Mouse (Mus musculus): ENCODE measurements around the gene Sept5. TPM values are rescaled to one million over a fixed set of nuclear protein-coding genes. Genes with fewer than 3 reads are reported as not detected.
A peak's percentile ranks its signal among the peaks of the same experiment; 100 is the strongest.

Sept5 gene
- total RNA-seq, 2 experiments from 2014 or later, result 13.4 to 15.2 TPM

- ATAC-seq (replicated peaks; ENCODE audit: low FRiP score, poor library complexity, severe bottlenecking), result no peak
These were observed 11.5 kb downstream of the Sept5 start for GRCm38 (mm10) chr16:18618297-18618696.

GRCm38 (mm10) chr16:18617370-18618065, 12.2 kb downstream of the Sept5 start:
- peak; percentile 72 for ATAC-seq (replicated peaks; ENCODE audit: low FRiP score, poor library complexity, severe bottlenecking)

DNA sequence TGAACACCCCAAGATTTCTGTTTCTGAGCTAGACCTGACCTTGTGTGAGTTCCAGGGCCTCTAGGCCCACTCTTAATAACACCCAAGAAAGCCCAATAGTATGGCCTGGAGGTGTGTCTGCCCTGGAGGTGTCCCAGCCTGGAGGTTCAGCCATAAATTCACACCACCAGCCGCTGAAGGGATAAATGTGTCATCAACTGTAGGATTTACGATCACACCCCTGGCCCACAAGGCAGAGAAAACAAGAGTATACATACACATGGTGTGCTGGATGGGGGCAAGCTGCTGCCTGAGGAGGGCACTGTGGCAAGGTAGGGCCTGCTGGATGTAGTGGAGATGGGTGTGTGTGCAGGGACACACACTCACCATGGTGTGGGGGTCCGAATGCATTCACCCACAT, 16.5 kb downstream of the Sept5 start:
- no peak for ATAC-seq (replicated peaks; ENCODE audit: low FRiP score, poor library complexity, severe bottlenecking)

DNA sequence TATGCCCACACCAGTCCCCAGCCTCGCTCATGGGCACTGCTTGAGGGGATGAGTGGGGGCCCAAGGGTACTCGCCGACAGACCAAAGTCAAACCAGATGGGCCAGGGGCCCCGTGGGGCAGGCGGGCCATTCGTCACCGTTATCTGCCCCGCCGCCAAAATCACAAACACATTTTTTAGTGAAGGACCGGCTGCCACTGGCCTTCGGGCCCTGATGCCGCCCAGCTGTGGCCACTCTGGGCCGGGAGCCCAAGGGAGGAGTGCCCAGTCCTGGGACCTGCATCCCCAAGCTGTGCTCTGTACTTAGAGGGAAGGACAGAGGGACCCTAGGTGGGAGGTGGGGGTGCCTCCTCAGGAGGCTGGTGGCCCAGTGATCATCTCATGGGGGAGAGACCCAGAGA, 18.0 kb downstream of the Sept5 start:
- ATAC-seq (replicated peaks; ENCODE audit: low FRiP score, poor library complexity, severe bottlenecking), result no peak

- ATAC-seq (replicated peaks; ENCODE audit: low FRiP score, poor library complexity, severe bottlenecking), result no peak
These were observed 20.7 kb downstream of the Sept5 start for GRCm38 (mm10) chr16:18609099-18609498.

GRCm38 (mm10) chr16:18608226-18608625, 21.5 kb downstream of the Sept5 start:
- ATAC-seq (replicated peaks; ENCODE audit: low FRiP score, poor library complexity, severe bottlenecking), result no peak

- no peak for ATAC-seq (replicated peaks; ENCODE audit: low FRiP score, poor library complexity, severe bottlenecking)
These were observed 24.0 kb downstream of the Sept5 start for GRCm38 (mm10) chr16:18605705-18606104.

DNA sequence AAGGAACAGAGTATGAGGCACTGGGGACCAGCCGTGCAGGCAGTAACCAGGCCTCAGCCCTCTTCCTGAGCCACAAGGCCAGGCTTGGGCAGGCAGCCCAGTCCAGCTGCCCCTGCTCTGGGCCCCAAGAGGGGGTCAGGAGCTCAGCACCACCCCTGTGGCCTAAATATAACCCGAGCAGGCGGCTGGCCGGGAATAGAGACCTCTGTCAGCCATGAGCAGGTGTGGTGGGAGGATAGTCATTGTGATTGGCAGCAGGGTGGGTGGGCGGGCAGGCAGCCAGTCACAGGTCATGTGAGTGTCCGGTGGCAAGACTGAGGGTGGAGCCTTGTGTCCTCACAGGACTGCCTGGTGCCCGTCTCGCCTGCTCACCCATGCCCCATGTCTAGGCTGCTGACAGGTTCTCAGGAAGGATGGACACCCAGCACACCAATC, 25.5 kb downstream of the Sept5 start:
- no peak for ATAC-seq (replicated peaks; ENCODE audit: low FRiP score, poor library complexity, severe bottlenecking)

DNA sequence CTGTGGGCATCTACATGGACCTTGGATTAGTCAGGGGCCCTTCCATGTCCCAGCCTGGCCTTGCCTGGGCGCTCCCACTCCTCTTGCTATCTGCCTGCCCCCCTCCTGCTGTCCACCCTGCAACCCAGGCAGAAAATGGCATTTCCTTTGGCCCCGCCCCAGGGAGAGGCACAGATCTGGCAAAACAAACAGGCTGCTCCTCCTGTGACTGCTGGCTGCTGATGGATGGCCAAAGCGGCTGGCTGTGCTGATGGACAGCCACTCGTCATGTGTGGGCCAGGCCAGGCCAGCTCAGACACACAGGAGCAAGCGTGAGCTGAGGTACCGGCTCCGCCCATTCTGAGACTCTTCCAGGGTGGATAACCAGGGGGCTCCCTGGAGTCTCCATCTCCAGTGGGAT, 28.3 kb downstream of the Sept5 start:
- no peak for ATAC-seq (replicated peaks; ENCODE audit: low FRiP score, poor library complexity, severe bottlenecking)

DNA sequence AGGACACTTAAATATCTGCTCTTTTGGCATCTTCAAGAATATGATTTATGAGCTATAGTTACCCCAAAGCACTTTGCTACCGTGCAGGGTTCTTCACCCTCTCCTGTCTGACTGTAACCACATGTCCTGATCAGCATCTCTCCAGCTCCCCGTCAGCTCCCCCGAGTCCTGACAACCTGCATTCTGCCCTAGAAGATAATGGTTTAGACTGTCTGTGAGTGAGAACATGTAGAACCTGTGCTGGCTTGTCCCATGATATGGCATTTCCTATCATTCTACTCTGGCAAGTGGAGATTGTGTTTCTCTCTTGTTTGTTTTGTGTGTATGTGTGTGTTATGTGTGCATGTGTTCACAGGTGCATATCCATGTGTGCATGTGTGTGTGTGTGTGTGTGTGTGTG, 31.7 kb downstream of the Sept5 start:
- no peak for ATAC-seq (replicated peaks; ENCODE audit: low FRiP score, poor library complexity, severe bottlenecking)

DNA sequence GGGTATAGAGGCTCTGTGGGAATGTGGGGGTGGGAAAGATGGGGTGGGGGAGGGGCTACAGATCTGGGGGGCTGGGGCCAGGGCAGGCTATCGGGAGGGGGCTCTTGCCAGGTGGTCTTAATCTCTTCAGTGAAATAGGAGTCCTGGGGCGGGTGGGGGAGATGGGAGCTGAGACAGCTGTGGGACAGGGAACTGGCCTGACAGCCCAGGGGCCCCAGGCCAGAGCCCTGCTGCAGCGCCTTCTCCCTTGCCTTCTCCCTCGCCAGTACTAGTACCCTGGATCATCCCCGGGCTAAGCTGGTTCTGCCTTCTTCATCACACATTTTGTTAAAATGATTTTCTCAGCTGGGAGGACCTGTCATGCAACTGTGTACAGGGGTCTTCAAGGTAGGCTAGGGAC, 33.5 kb downstream of the Sept5 start:
- ATAC-seq (replicated peaks; ENCODE audit: low FRiP score, poor library complexity, severe bottlenecking), result no peak

DNA sequence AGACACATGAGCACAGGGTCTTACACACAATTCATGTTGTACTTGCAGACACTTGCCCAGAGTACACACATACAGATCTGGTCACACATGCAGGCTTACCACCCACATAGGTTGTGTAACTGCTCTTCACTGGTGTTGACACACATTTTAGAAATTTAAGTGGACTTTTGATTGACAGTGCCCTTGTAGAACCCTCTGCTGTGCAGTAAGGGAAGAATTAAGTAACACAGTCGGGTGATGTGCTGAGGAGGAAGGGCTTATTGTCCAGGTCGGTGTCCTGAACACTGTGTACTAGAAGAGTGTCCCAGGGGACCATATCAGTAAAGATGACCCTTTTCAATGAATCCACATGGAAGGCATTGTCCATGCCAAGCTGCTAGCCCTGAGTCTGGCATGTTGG, 35.8 kb downstream of the Sept5 start:
- ATAC-seq (replicated peaks; ENCODE audit: low FRiP score, poor library complexity, severe bottlenecking), result no peak

DNA sequence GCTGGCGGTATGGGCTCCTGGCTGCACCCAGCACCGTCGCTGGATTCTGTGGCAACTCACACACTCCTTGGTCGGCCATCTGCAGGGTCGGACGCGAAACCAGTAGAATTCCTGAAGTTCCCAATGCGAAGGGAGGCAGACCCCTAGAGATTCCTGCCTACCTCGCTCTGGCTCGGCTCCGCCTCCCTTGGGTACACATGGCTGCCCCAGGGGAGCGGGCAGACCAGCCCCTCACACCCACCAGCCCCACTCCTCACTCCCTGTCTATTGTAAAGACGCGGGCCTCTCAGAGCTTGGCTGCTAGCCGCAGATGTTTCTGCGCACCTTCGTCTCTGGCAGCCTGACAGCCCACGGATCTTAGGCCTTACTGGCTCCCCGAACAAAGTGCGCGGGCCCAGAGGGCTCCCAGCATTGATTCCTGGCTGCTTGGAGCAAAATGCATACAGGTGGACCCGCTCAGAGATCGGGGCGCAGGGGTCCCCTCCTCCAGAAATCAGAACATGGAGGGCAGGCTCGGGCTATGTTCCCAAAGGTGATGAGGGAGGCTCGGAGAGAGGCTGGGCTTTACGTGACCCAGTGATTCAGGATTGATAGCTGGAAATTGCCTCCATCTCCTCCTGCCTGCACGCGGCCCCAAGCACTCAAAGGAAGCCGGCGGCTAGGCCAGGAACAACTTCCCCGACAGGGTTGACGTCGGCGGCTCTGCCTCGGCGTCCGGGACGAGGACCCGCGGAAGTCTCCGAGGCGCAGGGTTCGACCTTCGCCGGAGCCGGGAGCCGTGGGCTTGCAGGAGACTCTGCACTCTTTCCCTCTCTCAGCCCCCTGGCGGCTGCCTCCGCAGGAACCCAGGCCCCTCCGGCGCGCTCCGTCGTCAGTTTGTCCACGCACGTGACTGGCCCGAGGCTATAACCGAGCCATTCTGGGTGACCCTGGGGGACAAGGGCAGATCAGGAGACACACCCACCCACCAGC, 38.4 kb downstream of the Sept5 start:
- ATAC-seq (replicated peaks; ENCODE audit: low FRiP score, poor library complexity, severe bottlenecking), result no peak

GRCm38 (mm10) chr16:18589804-18590790, 39.7 kb downstream of the Sept5 start, which contains the start of gene Tbx1:
TSS of gene Tbx1 (minus strand) at chr16:18590671.
- ATAC-seq (replicated peaks; ENCODE audit: low FRiP score, poor library complexity, severe bottlenecking), result no peak

- no peak for ATAC-seq (replicated peaks; ENCODE audit: low FRiP score, poor library complexity, severe bottlenecking)
These were observed 40.6 kb downstream of the Sept5 start for GRCm38 (mm10) chr16:18589080-18589621.

DNA sequence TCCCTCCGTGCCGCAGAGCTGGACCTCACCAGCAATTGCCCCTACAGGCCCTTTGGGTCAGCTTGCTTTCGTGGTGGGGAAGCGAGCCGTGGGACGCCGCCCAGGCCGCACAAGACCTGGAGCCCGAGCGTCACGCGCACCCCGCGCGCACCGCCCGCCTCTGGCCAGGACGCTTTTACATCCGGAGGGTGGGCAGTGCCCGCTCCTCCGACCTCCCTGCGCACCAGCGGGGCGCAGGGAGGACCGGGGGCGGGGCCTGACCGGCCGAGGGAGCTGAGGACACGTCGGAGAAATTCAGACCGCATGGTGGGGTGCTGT, 41.1 kb downstream of the Sept5 start:
- no peak for ATAC-seq (replicated peaks; ENCODE audit: low FRiP score, poor library complexity, severe bottlenecking)

GRCm38 (mm10) chr16:18587847-18588737, 41.7 kb downstream of the Sept5 start:
- no peak for ATAC-seq (replicated peaks; ENCODE audit: low FRiP score, poor library complexity, severe bottlenecking)

DNA sequence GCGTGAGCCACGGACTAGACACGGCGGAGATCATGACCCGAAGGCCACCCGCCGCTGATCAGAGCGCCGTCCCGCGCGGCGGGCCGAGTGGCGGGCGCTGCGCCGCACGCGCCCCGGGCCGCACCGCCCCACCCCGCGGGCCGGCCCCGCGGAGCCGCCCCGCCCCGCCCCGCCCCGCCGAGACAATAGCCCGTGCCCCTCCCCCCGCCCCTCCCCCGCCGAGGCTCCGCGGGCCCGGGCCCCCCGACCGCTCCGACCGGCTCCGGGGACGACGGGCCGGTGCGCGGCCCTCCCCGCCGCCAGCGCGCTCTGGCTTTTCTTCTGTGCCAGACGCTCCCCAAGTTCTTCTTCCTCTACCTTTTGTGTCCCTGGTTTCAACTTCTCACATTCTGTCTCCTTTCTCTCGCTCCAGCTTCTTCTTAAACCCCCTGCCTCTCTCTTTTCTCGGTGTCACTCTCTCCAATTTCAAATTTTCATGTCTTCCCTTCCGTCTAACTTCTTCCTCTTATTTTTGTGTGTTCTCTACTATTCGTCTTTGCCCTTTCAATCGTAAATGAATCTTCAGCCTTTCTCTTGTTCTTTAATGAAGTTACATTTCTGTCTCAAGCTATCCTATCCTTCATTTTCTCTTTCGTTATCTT, 42.7 kb downstream of the Sept5 start:
- ATAC-seq (replicated peaks; ENCODE audit: low FRiP score, poor library complexity, severe bottlenecking), result no peak
